Mouse (Mus musculus) neural tube, embryonic 13.5 days (tissue): ENCODE measurements around the gene Cx3cr1. TPM values are rescaled to one million over a fixed set of nuclear protein-coding genes. Genes with fewer than 3 reads are reported as not detected.

Source experiments
- ATAC-seq: fragments of 200-750 bp; cut with Nextera tagmentation; 2 replicates; pipeline ENCODE4 v1.8.0; 2017; ENCODE audit warnings: low read depth, mild to moderate bottlenecking, moderate TSS enrichment, moderate library complexity
- H3K27ac ChIP-seq: fragments of 300-500 bp; sonication (generic); replicated peaks from 2 replicates; pipeline ENCODE4 v1.5.1; 2015; ENCODE audit warnings: moderate library complexity, mild to moderate bottlenecking, inconsistent platforms
- H3K27me3 ChIP-seq: fragments of 300-500 bp; sonication (generic); 2 replicates; pipeline ENCODE4 v1.6.1; 2015; ENCODE audit warnings: mild to moderate bottlenecking, inconsistent platforms
- H3K36me3 ChIP-seq: fragments of 300-500 bp; sonication (generic); 2 replicates; pipeline ENCODE4 v1.6.1; 2015; ENCODE audit warnings: mild to moderate bottlenecking, inconsistent platforms
- H3K4me1 ChIP-seq: fragments of 300-500 bp; sonication (generic); replicated peaks from 2 replicates; pipeline ENCODE4 v1.6.1; 2015; ENCODE audit warnings: inconsistent platforms
- H3K4me2 ChIP-seq: fragments of 300-500 bp; sonication (generic); 2 replicates; pipeline ENCODE4 v1.6.1; 2015; ENCODE audit warnings: inconsistent platforms, mild to moderate bottlenecking, moderate library complexity
- H3K4me3 ChIP-seq: fragments of 300-500 bp; sonication (generic); 2 replicates; pipeline ENCODE4 v1.5.1; 2015; ENCODE audit warnings: mild to moderate bottlenecking, inconsistent platforms
- H3K9ac ChIP-seq: fragments of 300-500 bp; sonication (generic); 2 replicates; pipeline ENCODE4 v1.6.1; 2015; ENCODE audit warnings: moderate library complexity, mild to moderate bottlenecking, inconsistent platforms
- H3K9me3 ChIP-seq: fragments of 300-500 bp; sonication (generic); 2 replicates; pipeline ENCODE4 v1.6.1; 2016; ENCODE audit warnings: inconsistent platforms
- WGBS: fragments of 180-500 bp; shearing (Covaris S2); methylation state at CpG from one replicate; pipeline ENCODE4 v1.1.7; 2015; 5-methylcytosine and 5-hydroxymethylcytosine counted together
- polyA plus RNA-seq: library from polyadenylated mRNA; unstranded; fragments of >200 nt; fragmentation: Nextera tagmentation; extraction: Ambion mirVana; gene quantifications from 2 replicates; pipeline ENCODE4 v1.2.1, GENCODE M21; 2015

The Cx3cr1 gene
- polyA plus RNA-seq, 1 experiment from 2014 or later = 11.9 TPM

DNA sequence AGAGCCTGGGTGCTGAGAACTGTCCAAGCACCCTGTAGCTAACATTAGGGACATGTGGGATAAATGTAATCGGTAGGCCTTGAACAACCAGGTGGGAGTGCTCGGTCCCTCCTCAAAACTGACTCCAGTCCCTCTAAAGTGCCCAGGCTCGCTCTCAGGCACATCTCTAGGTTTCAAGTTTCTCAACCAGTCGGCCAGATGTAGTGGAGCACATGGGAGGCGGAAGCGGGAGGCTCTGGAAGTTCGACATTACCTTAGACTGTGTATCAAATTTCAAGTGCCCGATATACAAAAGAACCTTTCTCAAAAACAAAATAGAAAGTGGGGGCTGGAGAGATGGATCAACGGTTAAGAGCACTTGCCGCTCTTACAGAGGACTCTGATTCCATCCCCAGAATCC is 130.0 kb downstream of the Cx3cr1 start:
- H3K9ac ChIP-seq = no peak overlapping the region
- 75% methylated on average over 10 of the region's 10 CpGs for WGBS
- no peak overlapping the region for H3K27ac ChIP-seq
- no peaks in the 10 kb centered on the region for H3K9me3 ChIP-seq
- no peak overlapping the region for H3K4me2 ChIP-seq
- H3K4me1 ChIP-seq = peaks cover 21% of the 10 kb centered on the region
- no peak for ATAC-seq
- no peaks in the 10 kb centered on the region for H3K27me3 ChIP-seq
- no peaks in the 10 kb centered on the region for H3K36me3 ChIP-seq
- H3K4me3 ChIP-seq = no peak overlapping the region

DNA sequence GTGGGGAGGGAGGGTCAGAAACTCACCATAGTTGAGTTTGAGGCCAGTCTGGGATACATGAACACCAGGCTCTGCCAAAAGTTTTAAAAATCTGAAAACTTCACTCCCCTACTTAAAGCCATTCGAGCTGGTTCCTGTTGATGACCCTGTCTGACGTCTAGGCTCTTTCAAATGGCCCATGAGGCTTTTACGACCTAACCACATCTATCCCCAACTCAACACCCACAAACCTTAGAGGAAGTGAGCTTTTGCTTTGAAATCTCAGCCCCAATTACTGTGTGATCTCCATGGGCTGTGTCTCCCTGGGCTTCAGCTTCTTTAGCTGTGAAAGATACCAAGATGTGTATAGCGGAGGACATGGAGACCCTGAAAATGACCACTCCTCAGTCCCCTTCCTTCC is 131.2 kb downstream of the Cx3cr1 start:
- Histone ChIP-seq H3K9ac (no peak overlapping the region), H3K4me2 (no peak overlapping the region), H3K27ac (no peak overlapping the region), H3K27me3 (no peaks in the 10 kb centered on the region), H3K9me3 (no peaks in the 10 kb centered on the region), H3K36me3 (no peaks in the 10 kb centered on the region), H3K4me3 (no peak overlapping the region), H3K4me1 (peaks cover 21% of the 10 kb centered on the region)
- WGBS = 73% methylated on average over 4 of the region's 4 CpGs
- ATAC-seq = no peak

DNA sequence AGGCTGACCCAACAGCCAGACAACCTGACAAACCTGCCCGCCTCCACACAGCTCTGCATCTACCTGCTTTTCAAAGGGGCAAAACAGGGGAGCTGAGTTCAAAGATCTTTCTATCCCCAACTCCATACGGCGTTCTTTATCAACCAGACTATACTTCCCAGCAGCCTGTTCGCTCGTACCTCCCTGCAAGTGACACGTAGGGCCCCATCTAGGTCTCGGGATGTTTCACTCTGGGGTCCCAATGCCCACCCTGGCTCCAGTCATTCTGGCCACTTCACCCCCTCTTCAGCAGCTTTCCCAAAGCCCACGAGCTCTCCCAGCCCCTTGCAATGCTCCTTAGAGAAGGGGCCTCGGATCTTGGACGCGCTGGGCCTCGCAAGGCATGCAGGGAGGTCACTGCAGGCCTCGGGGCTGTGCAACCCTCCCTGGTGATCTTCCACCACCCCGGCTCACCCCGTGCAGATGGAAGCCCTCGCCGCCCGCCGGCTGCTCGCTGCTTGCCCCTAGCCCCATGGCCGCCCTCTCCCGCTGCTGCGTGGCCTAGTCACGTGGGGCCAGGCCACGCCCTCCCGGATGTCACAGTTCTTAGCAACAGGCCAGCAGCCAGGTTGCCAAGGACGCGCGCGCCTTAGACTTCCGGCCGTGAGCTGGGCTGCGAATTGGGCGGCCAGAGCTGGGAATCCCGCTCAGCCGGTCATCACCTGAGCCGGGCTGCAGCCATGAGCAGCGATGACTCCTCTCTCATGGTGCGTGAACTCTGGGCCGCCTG is 132.5 kb downstream of the Cx3cr1 start, which contains the start of the genes Gorasp1 and Ttc21a:
Gene Gorasp1 (minus strand): TSS at position 561 of the 769 bp plus-strand sequence.
Gene Ttc21a (plus strand): TSS at position 602 of the 769 bp plus-strand sequence.
- ATAC-seq = peak; percentile 95
- peak within 1 kb of the TSS; percentile 88 for H3K4me2 ChIP-seq
- peaks cover 21% of the 10 kb centered on the region for H3K4me1 ChIP-seq
- no peaks in the 10 kb centered on the region for H3K27me3 ChIP-seq
- WGBS = 8% methylated on average over 40 of the region's 40 CpGs
- H3K36me3 ChIP-seq = peaks cover 9% of the 10 kb centered on the region
- H3K9me3 ChIP-seq = no peaks in the 10 kb centered on the region
- peak within 1 kb of the TSS; percentile 81 for H3K27ac ChIP-seq
- peak within 1 kb of the TSS; percentile 83 for H3K4me3 ChIP-seq
- peak within 1 kb of the TSS; percentile 95 for H3K9ac ChIP-seq

DNA sequence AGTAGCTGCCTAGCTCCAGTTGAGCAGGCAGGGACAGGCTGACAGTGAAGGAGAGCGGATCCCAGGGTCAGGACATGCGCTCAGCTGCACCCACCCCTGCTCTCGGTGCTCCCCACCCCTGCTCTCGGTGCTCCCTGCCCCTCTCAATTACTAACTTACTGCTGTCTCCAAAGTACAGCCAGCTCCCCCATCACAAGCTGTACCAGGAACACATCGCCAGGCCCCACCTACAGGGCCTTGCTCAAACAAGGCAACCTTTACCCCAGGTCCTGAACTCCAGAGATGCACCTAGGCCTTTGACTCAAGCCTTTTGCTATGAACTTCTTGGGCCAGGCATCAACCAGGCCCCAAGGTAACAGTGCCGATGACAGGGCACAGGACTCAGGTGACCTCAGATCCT is 136.0 kb downstream of the Cx3cr1 start:
- H3K9ac ChIP-seq = no peak overlapping the region
- H3K36me3 ChIP-seq = peaks cover 44% of the 10 kb centered on the region
- no peak overlapping the region for H3K27ac ChIP-seq
- H3K4me1 ChIP-seq = peaks cover 21% of the 10 kb centered on the region
- H3K4me2 ChIP-seq = no peak overlapping the region
- no peak overlapping the region for H3K4me3 ChIP-seq
- no peaks in the 10 kb centered on the region for H3K27me3 ChIP-seq
- no peaks in the 10 kb centered on the region for H3K9me3 ChIP-seq
- ATAC-seq = no peak
- WGBS = 93% methylated on average over 6 of the region's 6 CpGs

DNA sequence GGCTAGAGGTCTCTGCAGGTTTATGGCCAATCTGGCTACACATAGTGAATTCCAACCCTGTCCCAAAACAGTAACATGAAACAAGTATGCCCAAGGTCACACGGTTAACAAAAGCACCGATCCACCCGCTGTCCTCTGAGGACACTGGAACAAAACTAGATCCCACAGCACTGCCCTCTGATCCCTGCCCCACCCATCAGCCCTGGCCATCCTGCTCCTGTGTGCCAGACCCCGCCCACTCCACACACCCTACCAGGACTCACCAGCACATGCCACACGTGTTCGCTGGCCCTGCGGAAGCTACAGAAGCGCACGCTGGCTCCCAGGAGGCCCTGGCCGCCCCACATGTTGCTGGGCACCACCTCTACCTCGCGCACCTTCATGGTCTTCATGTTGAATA is 137.3 kb downstream of the Cx3cr1 start:
- H3K4me2 ChIP-seq = no peak overlapping the region
- no peak for ATAC-seq
- no peak overlapping the region for H3K4me3 ChIP-seq
- H3K9ac ChIP-seq = no peak overlapping the region
- H3K36me3 ChIP-seq = peaks cover 57% of the 10 kb centered on the region
- 91% methylated on average over 12 of the region's 12 CpGs for WGBS
- peaks cover 16% of the 10 kb centered on the region for H3K4me1 ChIP-seq
- no peaks in the 10 kb centered on the region for H3K9me3 ChIP-seq
- H3K27ac ChIP-seq = no peak overlapping the region
- H3K27me3 ChIP-seq = no peaks in the 10 kb centered on the region

DNA sequence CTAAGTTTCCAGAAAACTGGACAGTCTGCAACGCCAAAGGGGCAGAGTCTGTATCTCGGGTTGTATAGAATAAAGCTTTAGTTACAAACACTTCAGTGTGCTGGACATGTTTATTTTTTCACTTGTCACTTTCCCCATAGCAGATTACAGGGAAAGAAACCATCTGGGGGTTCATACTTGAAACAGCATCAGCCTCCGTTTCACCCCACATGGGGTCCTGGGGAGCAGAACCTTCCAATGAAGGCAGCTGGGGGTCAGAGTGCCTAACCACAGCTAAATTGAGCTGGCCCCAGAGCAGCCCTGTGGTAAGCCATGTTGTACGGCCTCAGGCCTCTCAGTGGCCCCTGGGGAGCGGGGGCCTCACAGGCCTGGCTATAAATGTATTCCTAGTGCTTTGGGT is 143.2 kb downstream of the Cx3cr1 start:
- no peak for ATAC-seq
- 84% methylated on average over 5 of the region's 5 CpGs for WGBS
- H3K27ac ChIP-seq = no peak overlapping the region
- H3K4me2 ChIP-seq = no peak overlapping the region
- no peaks in the 10 kb centered on the region for H3K4me1 ChIP-seq
- H3K9ac ChIP-seq = no peak overlapping the region
- H3K36me3 ChIP-seq = peaks cover 91% of the 10 kb centered on the region
- H3K9me3 ChIP-seq = no peaks in the 10 kb centered on the region
- no peak overlapping the region for H3K4me3 ChIP-seq
- H3K27me3 ChIP-seq = no peaks in the 10 kb centered on the region

DNA sequence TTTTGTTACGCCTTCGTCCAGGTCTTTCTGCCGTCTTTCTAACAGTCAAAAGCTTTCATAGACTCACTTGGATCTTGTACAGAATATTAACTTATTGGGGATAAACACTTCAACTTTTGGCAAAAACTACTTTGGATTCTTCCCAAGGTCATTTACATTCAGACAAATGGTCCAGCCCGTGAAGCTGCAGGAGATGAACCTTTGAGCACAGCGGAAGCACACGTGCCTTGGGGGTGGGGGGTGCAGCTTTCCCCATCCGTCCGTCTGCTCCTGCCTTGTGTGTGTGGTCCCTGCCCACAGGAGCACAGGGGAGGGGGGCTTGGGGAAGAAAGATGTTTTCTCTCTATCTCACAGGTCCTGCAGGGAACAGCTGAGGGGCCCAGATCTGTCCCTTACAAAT is 143.9 kb downstream of the Cx3cr1 start:
- 78% methylated on average over 8 of the region's 8 CpGs for WGBS
- no peak for ATAC-seq
- H3K9me3 ChIP-seq = no peaks in the 10 kb centered on the region

DNA sequence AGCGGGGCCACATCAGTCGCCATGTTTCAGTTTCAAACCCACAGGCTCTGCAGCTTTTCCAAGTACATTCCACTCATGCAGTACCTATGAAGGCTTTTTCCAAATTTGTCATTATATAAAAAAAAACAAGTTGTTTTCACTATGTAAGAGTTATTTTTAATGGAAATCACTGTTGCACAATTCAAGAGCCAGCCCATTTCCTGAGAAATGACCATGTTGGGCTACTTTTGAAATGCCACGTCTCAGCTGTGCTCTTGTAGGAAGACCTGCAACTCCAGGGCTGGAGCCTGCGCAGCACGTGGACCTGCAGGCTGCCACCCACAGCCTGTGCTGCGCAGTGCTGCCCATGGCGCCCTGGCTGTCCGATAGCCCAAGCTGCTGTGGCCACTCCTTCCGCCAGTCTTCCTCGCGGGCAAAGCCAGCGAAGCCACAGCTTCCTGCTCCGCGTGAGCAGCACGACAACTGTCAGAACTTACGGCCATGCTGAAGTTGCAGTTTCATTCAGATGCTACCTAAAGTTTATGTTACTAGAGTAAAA is 144.5 kb downstream of the Cx3cr1 start:
- no peaks in the 10 kb centered on the region for H3K27me3 ChIP-seq
- H3K36me3 ChIP-seq = peaks cover 91% of the 10 kb centered on the region
- no peak overlapping the region for H3K4me2 ChIP-seq
- no peak overlapping the region for H3K4me3 ChIP-seq
- no peaks in the 10 kb centered on the region for H3K9me3 ChIP-seq
- no peak for ATAC-seq
- no peak overlapping the region for H3K27ac ChIP-seq
- H3K9ac ChIP-seq = no peak overlapping the region
- no peaks in the 10 kb centered on the region for H3K4me1 ChIP-seq
- WGBS = 93% methylated on average over 16 of the region's 16 CpGs

More for the DNA sequence above, 143.9 kb downstream of the Cx3cr1 start:
- no peak overlapping the region for H3K4me3 ChIP-seq
- peaks cover 91% of the 10 kb centered on the region for H3K36me3 ChIP-seq
- no peak overlapping the region for H3K9ac ChIP-seq
- H3K4me1 ChIP-seq = no peaks in the 10 kb centered on the region
- no peaks in the 10 kb centered on the region for H3K27me3 ChIP-seq
- no peak overlapping the region for H3K4me2 ChIP-seq
- no peak overlapping the region for H3K27ac ChIP-seq

DNA sequence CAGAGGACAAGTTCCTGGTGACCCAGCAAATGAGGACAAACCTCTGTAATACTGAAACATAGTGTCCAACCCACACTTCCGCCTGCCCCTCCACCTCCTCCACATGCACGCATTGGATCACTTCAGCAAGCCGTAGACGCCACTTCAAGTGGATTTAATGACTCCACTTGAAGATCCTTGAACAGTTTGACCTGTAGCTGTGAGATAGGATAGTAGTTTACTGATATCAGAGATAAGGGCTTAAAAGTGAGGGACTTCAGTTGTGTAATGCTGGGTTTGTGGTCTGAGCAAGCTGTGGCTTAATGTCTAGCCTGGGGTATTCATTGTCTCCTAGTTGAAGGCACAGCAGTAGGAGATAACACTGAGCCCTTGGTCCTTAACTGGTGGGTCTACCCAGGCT is 146.2 kb downstream of the Cx3cr1 start:
- no peaks in the 10 kb centered on the region for H3K9me3 ChIP-seq
- no peaks in the 10 kb centered on the region for H3K4me1 ChIP-seq
- no peak overlapping the region for H3K4me2 ChIP-seq
- no peak overlapping the region for H3K9ac ChIP-seq
- no peak overlapping the region for H3K27ac ChIP-seq
- 96% methylated on average over 4 of the region's 4 CpGs for WGBS
- H3K27me3 ChIP-seq = no peaks in the 10 kb centered on the region
- H3K4me3 ChIP-seq = no peak overlapping the region
- H3K36me3 ChIP-seq = peaks cover 90% of the 10 kb centered on the region
- no peak for ATAC-seq

DNA sequence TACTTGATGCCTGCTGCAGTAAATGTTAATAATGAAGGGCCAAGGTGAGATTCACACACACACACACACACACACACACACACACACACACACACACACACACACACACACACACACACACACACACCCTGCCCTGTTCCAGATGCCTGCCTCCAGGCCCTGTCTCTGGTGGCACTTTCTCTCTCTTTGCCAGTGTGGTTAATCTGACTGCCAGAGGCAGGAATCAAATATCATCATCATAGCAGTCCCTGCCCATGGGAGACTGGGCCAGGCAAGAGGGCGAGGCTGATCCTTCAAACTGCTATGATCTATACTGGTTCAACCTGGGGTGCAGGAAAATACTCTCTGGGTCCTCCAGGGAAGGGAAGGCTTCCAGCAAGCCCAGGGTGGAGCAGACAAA is 149.8 kb downstream of the Cx3cr1 start:
- Histone ChIP-seq H3K27ac (no peak overlapping the region), H3K9me3 (no peaks in the 10 kb centered on the region), H3K4me3 (no peak overlapping the region), H3K4me2 (no peak overlapping the region), H3K4me1 (no peaks in the 10 kb centered on the region), H3K9ac (no peak overlapping the region), H3K36me3 (peaks cover 85% of the 10 kb centered on the region), H3K27me3 (no peaks in the 10 kb centered on the region)
- WGBS = 91% methylated on average over 1 of the region's 1 CpGs
- ATAC-seq = no peak

DNA sequence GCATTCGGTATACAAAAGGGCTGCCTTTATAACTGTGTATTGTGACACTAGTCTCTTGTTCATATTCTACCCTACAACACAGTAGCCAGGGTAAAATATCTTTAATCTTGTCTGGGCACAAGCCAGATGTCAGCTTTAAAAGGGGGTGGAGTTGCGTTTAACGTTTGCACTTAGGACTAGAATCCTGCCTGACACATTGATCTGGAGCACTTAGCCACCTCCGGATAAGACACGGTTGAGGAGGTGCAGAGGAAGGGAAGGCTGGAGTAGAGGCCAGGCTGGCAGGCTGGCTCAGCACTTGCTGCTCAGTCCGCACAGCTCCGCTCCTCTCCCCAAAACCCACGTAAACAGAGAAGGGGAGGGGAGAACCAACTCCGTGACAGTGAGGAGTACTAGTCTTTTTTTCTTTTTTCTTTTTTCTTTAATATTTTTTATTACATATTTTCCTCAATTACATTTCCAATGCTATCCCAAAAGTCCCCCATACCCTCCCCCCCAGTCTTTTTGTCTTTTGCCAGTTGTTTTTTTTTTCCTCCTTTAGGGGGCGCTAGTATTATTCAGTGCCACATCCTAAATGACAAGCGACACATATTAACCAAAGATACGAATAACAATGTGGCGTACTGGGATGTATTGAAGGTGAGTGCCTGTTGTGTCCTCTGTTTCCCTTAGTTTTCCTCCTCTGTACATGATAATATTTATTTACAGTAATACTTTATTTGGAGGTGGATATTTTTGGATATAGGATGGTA is 156.4 kb downstream of the Cx3cr1 start:
- WGBS = 84% methylated on average over 13 of the region's 13 CpGs
- no peak overlapping the region for H3K4me3 ChIP-seq
- H3K27me3 ChIP-seq = no peaks in the 10 kb centered on the region
- no peak overlapping the region for H3K4me2 ChIP-seq
- H3K36me3 ChIP-seq = peaks cover 93% of the 10 kb centered on the region
- no peak overlapping the region for H3K9ac ChIP-seq
- H3K27ac ChIP-seq = no peak overlapping the region
- no peaks in the 10 kb centered on the region for H3K9me3 ChIP-seq
- ATAC-seq = no peak
- H3K4me1 ChIP-seq = no peaks in the 10 kb centered on the region

DNA sequence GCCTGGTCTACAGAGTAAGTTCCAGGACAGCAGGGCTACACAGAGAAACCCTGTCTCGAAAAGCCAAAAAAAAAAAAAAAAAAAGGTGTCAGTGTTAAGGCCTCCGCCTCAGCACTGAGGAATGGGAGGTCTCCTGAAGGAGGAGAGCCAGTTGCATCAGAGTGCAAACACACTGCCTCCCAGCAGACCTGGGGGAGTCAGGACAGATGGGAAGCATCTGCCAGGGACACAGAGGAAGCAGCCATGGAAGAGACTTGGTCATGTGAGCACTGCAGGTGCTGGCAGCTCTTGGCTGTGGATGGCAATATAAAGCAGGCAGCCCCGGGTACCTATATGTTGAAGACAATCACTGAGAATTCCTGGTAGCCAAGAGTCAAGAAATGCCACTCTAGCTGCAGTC is 159.7 kb downstream of the Cx3cr1 start:
- Histone ChIP-seq H3K9me3 (no peaks in the 10 kb centered on the region), H3K9ac (no peak overlapping the region), H3K4me3 (no peak overlapping the region), H3K27ac (no peak overlapping the region), H3K4me2 (no peak overlapping the region), H3K4me1 (no peaks in the 10 kb centered on the region), H3K27me3 (no peaks in the 10 kb centered on the region), H3K36me3 (peaks cover 95% of the 10 kb centered on the region)
- 90% methylated on average over 3 of the region's 3 CpGs for WGBS
- no peak for ATAC-seq
